Mouse (Mus musculus): Measurements from ENCODE around the gene Spef2. TPM values are rescaled to one million over a fixed set of nuclear protein-coding genes. Genes with fewer than 3 reads are reported as not detected.
"Not testable (repeated sequence)": the region's sequence is repeated elsewhere in the genome, so short reads cannot be mapped to it uniquely, and the experiment has no call there.

Gene Spef2
- polyA plus RNA-seq, 1 experiment from 2014 or later = 1.1 TPM

- Histone ChIP-seq H3K27ac (replicated peaks; ENCODE audit: low read depth, low read length) (no peak overlapping the region), H3K36me3 (ENCODE audit: control insufficient read depth, insufficient read depth, low read length) (no peaks in the 10 kb centered on the region), H3K9ac (replicated peaks; ENCODE audit: low read length) (no peak overlapping the region), H3K4me3 (replicated peaks; ENCODE audit: low read depth, low read length) (no peak overlapping the region), H3K4me1 (ENCODE audit: control insufficient read depth, insufficient read depth, low read length) (no peaks in the 10 kb centered on the region), H3K4me2 (ENCODE audit: low read length) (no peak overlapping the region), H3K9me3 (ENCODE audit: control insufficient read depth, low read length) (no peaks in the 10 kb centered on the region), H3K27me3 (ENCODE audit: control insufficient read depth, insufficient read depth, low read length) (no peaks in the 10 kb centered on the region)
- WGBS = 90% methylated on average over 5 of the region's 5 CpGs
- ATAC-seq (ENCODE audit: low FRiP score, low TSS enrichment) (no peak), DNase-seq (no peak)
Observed at GRCm38 (mm10) chr15:9690845-9691244, 57.8 kb downstream of the Spef2 start.

GRCm38 (mm10) chr15:9690436-9690835 is 58.2 kb downstream of the Spef2 start:
- Histone ChIP-seq H3K4me1 (ENCODE audit: control insufficient read depth, insufficient read depth, low read length) (no peaks in the 10 kb centered on the region), H3K36me3 (ENCODE audit: control insufficient read depth, insufficient read depth, low read length) (no peaks in the 10 kb centered on the region), H3K27me3 (ENCODE audit: control insufficient read depth, insufficient read depth, low read length) (no peaks in the 10 kb centered on the region), H3K27ac (replicated peaks; ENCODE audit: low read depth, low read length) (no peak overlapping the region), H3K9ac (replicated peaks; ENCODE audit: low read length) (no peak overlapping the region), H3K4me3 (replicated peaks; ENCODE audit: low read depth, low read length) (no peak overlapping the region), H3K4me2 (ENCODE audit: low read length) (no peak overlapping the region), H3K9me3 (ENCODE audit: control insufficient read depth, low read length) (no peaks in the 10 kb centered on the region)
- no peak for ATAC-seq (ENCODE audit: low FRiP score, low TSS enrichment)
- DNase-seq = no peak
- WGBS = 75% methylated on average over 1 of the region's 1 CpGs

GRCm38 (mm10) chr15:9683485-9683884 is 65.2 kb downstream of the Spef2 start:
- Histone ChIP-seq H3K36me3 (ENCODE audit: control insufficient read depth, insufficient read depth, low read length) (no peaks in the 10 kb centered on the region), H3K4me3 (replicated peaks; ENCODE audit: low read depth, low read length) (no peak overlapping the region), H3K9ac (replicated peaks; ENCODE audit: low read length) (no peak overlapping the region), H3K9me3 (ENCODE audit: control insufficient read depth, low read length) (no peaks in the 10 kb centered on the region), H3K4me2 (ENCODE audit: low read length) (no peak overlapping the region), H3K27me3 (ENCODE audit: control insufficient read depth, insufficient read depth, low read length) (no peaks in the 10 kb centered on the region), H3K4me1 (ENCODE audit: control insufficient read depth, insufficient read depth, low read length) (no peaks in the 10 kb centered on the region), H3K27ac (replicated peaks; ENCODE audit: low read depth, low read length) (no peak overlapping the region)
- ATAC-seq (ENCODE audit: low FRiP score, low TSS enrichment) (no peak), DNase-seq (no peak)
- WGBS = 87% methylated on average over 4 of the region's 4 CpGs

GRCm38 (mm10) chr15:9677343-9678036 is 71.2 kb downstream of the Spef2 start:
- Histone ChIP-seq H3K4me2 (ENCODE audit: low read length) (no peak overlapping the region), H3K4me3 (replicated peaks; ENCODE audit: low read depth, low read length) (no peak overlapping the region), H3K27ac (replicated peaks; ENCODE audit: low read depth, low read length) (no peak overlapping the region), H3K36me3 (ENCODE audit: control insufficient read depth, insufficient read depth, low read length) (no peaks in the 10 kb centered on the region), H3K27me3 (ENCODE audit: control insufficient read depth, insufficient read depth, low read length) (no peaks in the 10 kb centered on the region), H3K4me1 (ENCODE audit: control insufficient read depth, insufficient read depth, low read length) (no peaks in the 10 kb centered on the region), H3K9me3 (ENCODE audit: control insufficient read depth, low read length) (no peaks in the 10 kb centered on the region), H3K9ac (replicated peaks; ENCODE audit: low read length) (no peak overlapping the region)
- DNase-seq = no peak
- no peak for ATAC-seq (ENCODE audit: low FRiP score, low TSS enrichment)
- WGBS = 74% methylated on average over 9 of the region's 9 CpGs

- H3K9ac ChIP-seq (replicated peaks; ENCODE audit: low read length) = no peak overlapping the region
- ATAC-seq (ENCODE audit: low FRiP score, low TSS enrichment) = no peak
- no peaks in the 10 kb centered on the region for H3K4me1 ChIP-seq (ENCODE audit: control insufficient read depth, insufficient read depth, low read length)
- H3K27ac ChIP-seq (replicated peaks; ENCODE audit: low read depth, low read length) = no peak overlapping the region
- H3K4me3 ChIP-seq (replicated peaks; ENCODE audit: low read depth, low read length) = no peak overlapping the region
- 89% methylated on average over 4 of the region's 4 CpGs for WGBS
- DNase-seq = no peak
- H3K4me2 ChIP-seq (ENCODE audit: low read length) = no peak overlapping the region
- no peaks in the 10 kb centered on the region for H3K9me3 ChIP-seq (ENCODE audit: control insufficient read depth, low read length)
- no peaks in the 10 kb centered on the region for H3K36me3 ChIP-seq (ENCODE audit: control insufficient read depth, insufficient read depth, low read length)
- no peaks in the 10 kb centered on the region for H3K27me3 ChIP-seq (ENCODE audit: control insufficient read depth, insufficient read depth, low read length)
Observed at GRCm38 (mm10) chr15:9668575-9668974, 80.1 kb downstream of the Spef2 start.

- H3K27ac ChIP-seq (replicated peaks; ENCODE audit: low read depth, low read length); H3K9me3 ChIP-seq (ENCODE audit: control insufficient read depth, low read length); H3K27me3 ChIP-seq (ENCODE audit: control insufficient read depth, insufficient read depth, low read length); DNase-seq; H3K4me1 ChIP-seq (ENCODE audit: control insufficient read depth, insufficient read depth, low read length); H3K4me3 ChIP-seq (replicated peaks; ENCODE audit: low read depth, low read length); H3K36me3 ChIP-seq (ENCODE audit: control insufficient read depth, insufficient read depth, low read length); H3K9ac ChIP-seq (replicated peaks; ENCODE audit: low read length); H3K4me2 ChIP-seq (ENCODE audit: low read length); ATAC-seq (ENCODE audit: low FRiP score, low TSS enrichment): not testable (repeated sequence)
- WGBS = 87% methylated on average over 2 of the region's 2 CpGs
Observed at GRCm38 (mm10) chr15:9664948-9665347, 83.7 kb downstream of the Spef2 start.

- H3K4me1 ChIP-seq (ENCODE audit: control insufficient read depth, insufficient read depth, low read length) = no peaks in the 10 kb centered on the region
- H3K27me3 ChIP-seq (ENCODE audit: control insufficient read depth, insufficient read depth, low read length) = no peaks in the 10 kb centered on the region
- H3K36me3 ChIP-seq (ENCODE audit: control insufficient read depth, insufficient read depth, low read length) = no peaks in the 10 kb centered on the region
- no peak for DNase-seq
- no peak overlapping the region for H3K4me2 ChIP-seq (ENCODE audit: low read length)
- H3K9ac ChIP-seq (replicated peaks; ENCODE audit: low read length) = no peak overlapping the region
- no peak overlapping the region for H3K27ac ChIP-seq (replicated peaks; ENCODE audit: low read depth, low read length)
- no peak overlapping the region for H3K4me3 ChIP-seq (replicated peaks; ENCODE audit: low read depth, low read length)
- no peaks in the 10 kb centered on the region for H3K9me3 ChIP-seq (ENCODE audit: control insufficient read depth, low read length)
- WGBS = 91% methylated on average over 1 of the region's 1 CpGs
- no peak for ATAC-seq (ENCODE audit: low FRiP score, low TSS enrichment)
Observed at GRCm38 (mm10) chr15:9661215-9661614, 87.5 kb downstream of the Spef2 start.

GRCm38 (mm10) chr15:9634471-9634870 is 114.2 kb downstream of the Spef2 start:
- H3K4me1 ChIP-seq (ENCODE audit: control insufficient read depth, insufficient read depth, low read length) = no peaks in the 10 kb centered on the region
- H3K27ac ChIP-seq (replicated peaks; ENCODE audit: low read depth, low read length) = no peak overlapping the region
- ATAC-seq (ENCODE audit: low FRiP score, low TSS enrichment) = no peak
- H3K9ac ChIP-seq (replicated peaks; ENCODE audit: low read length) = no peak overlapping the region
- H3K9me3 ChIP-seq (ENCODE audit: control insufficient read depth, low read length) = no peaks in the 10 kb centered on the region
- 89% methylated on average over 12 of the region's 12 CpGs for WGBS
- DNase-seq = no peak
- H3K4me2 ChIP-seq (ENCODE audit: low read length) = no peak overlapping the region
- H3K27me3 ChIP-seq (ENCODE audit: control insufficient read depth, insufficient read depth, low read length) = no peaks in the 10 kb centered on the region
- H3K36me3 ChIP-seq (ENCODE audit: control insufficient read depth, insufficient read depth, low read length) = no peaks in the 10 kb centered on the region
- H3K4me3 ChIP-seq (replicated peaks; ENCODE audit: low read depth, low read length) = no peak overlapping the region

- ATAC-seq (ENCODE audit: low FRiP score, low TSS enrichment) = no peak
- DNase-seq = no peak
- WGBS = 95% methylated on average over 6 of the region's 6 CpGs
- Histone ChIP-seq H3K9me3 (ENCODE audit: control insufficient read depth, low read length) (no peaks in the 10 kb centered on the region), H3K4me3 (replicated peaks; ENCODE audit: low read depth, low read length) (no peak overlapping the region), H3K27me3 (ENCODE audit: control insufficient read depth, insufficient read depth, low read length) (no peaks in the 10 kb centered on the region), H3K9ac (replicated peaks; ENCODE audit: low read length) (no peak overlapping the region), H3K4me2 (ENCODE audit: low read length) (no peak overlapping the region), H3K27ac (replicated peaks; ENCODE audit: low read depth, low read length) (no peak overlapping the region), H3K4me1 (ENCODE audit: control insufficient read depth, insufficient read depth, low read length) (no peaks in the 10 kb centered on the region), H3K36me3 (ENCODE audit: control insufficient read depth, insufficient read depth, low read length) (no peaks in the 10 kb centered on the region)
Observed at GRCm38 (mm10) chr15:9631657-9632056, 117.0 kb downstream of the Spef2 start.

Data from midbrain, embryonic 14.5 days (tissue).